Mouse (Mus musculus): ENCODE measurements at regions not wholly inside any gene's neighbourhood (a gene's known extent, or its start where the extent isn't known, plus 50 kb on each side); places are given as distances from the start of the nearest gene placed in this dataset.
"Not testable (repeated sequence)": the region's sequence is repeated elsewhere in the genome, so short reads cannot be mapped to it uniquely, and the experiment has no call there.

GRCm38 (mm10) chr4:67378632-67379031, 551.2 kb downstream of the Tlr4 start:
- Histone ChIP-seq H3K27me3 (replicated peaks; ENCODE audit: control insufficient read depth, insufficient read depth, low read length) (no peaks in the 10 kb centered on the region), H3K4me3 (ENCODE audit: low read length) (no peak overlapping the region), H3K4me1 (ENCODE audit: control insufficient read depth, insufficient read depth, low read depth, low read length) (no peaks in the 10 kb centered on the region), H3K9ac (ENCODE audit: low read depth, low read length) (no peak overlapping the region), H3K9me3 (ENCODE audit: control insufficient read depth, low read length) (no peaks in the 10 kb centered on the region), H3K4me2 (ENCODE audit: low read length) (no peak overlapping the region), H3K36me3 (ENCODE audit: control insufficient read depth, insufficient read depth, low read length) (no peaks in the 10 kb centered on the region), H3K27ac (ENCODE audit: low read depth, low read length) (no peak overlapping the region)
- WGBS = 95% methylated on average over 4 of the region's 4 CpGs
- no peak for ATAC-seq

- Histone ChIP-seq H3K36me3 (ENCODE audit: control insufficient read depth, insufficient read depth, low read length) (no peaks in the 10 kb centered on the region), H3K27me3 (replicated peaks; ENCODE audit: control insufficient read depth, insufficient read depth, low read length) (no peaks in the 10 kb centered on the region), H3K27ac (ENCODE audit: low read depth, low read length) (no peak overlapping the region), H3K4me2 (ENCODE audit: low read length) (no peak overlapping the region), H3K9ac (ENCODE audit: low read depth, low read length) (no peak overlapping the region), H3K9me3 (ENCODE audit: control insufficient read depth, low read length) (no peaks in the 10 kb centered on the region), H3K4me1 (ENCODE audit: control insufficient read depth, insufficient read depth, low read depth, low read length) (no peaks in the 10 kb centered on the region), H3K4me3 (ENCODE audit: low read length) (no peak overlapping the region)
- 84% methylated on average over 2 of the region's 2 CpGs for WGBS
- no peak for ATAC-seq
Measured at GRCm38 (mm10) chr4:67387834-67388233, 560.5 kb downstream of the Tlr4 start.

GRCm38 (mm10) chr4:67402977-67403376, 575.6 kb downstream of the Tlr4 start:
- no peaks in the 10 kb centered on the region for H3K9me3 ChIP-seq (ENCODE audit: control insufficient read depth, low read length)
- H3K4me3 ChIP-seq (ENCODE audit: low read length) = no peak overlapping the region
- ATAC-seq = no peak
- 84% methylated on average over 4 of the region's 4 CpGs for WGBS
- H3K36me3 ChIP-seq (ENCODE audit: control insufficient read depth, insufficient read depth, low read length) = no peaks in the 10 kb centered on the region
- no peaks in the 10 kb centered on the region for H3K27me3 ChIP-seq (replicated peaks; ENCODE audit: control insufficient read depth, insufficient read depth, low read length)
- no peaks in the 10 kb centered on the region for H3K4me1 ChIP-seq (ENCODE audit: control insufficient read depth, insufficient read depth, low read depth, low read length)
- H3K9ac ChIP-seq (ENCODE audit: low read depth, low read length) = no peak overlapping the region
- H3K4me2 ChIP-seq (ENCODE audit: low read length) = no peak overlapping the region
- H3K27ac ChIP-seq (ENCODE audit: low read depth, low read length) = no peak overlapping the region

GRCm38 (mm10) chr4:67424064-67424463, 596.7 kb downstream of the Tlr4 start:
- H3K4me2 ChIP-seq (ENCODE audit: low read length) = no peak overlapping the region
- WGBS = 69% methylated on average over 1 of the region's 1 CpGs
- no peaks in the 10 kb centered on the region for H3K4me1 ChIP-seq (ENCODE audit: control insufficient read depth, insufficient read depth, low read depth, low read length)
- H3K4me3 ChIP-seq (ENCODE audit: low read length) = no peak overlapping the region
- ATAC-seq = no peak
- H3K9ac ChIP-seq (ENCODE audit: low read depth, low read length) = no peak overlapping the region
- no peak overlapping the region for H3K27ac ChIP-seq (ENCODE audit: low read depth, low read length)
- H3K36me3 ChIP-seq (ENCODE audit: control insufficient read depth, insufficient read depth, low read length) = no peaks in the 10 kb centered on the region
- no peaks in the 10 kb centered on the region for H3K9me3 ChIP-seq (ENCODE audit: control insufficient read depth, low read length)
- H3K27me3 ChIP-seq (replicated peaks; ENCODE audit: control insufficient read depth, insufficient read depth, low read length) = no peaks in the 10 kb centered on the region

GRCm38 (mm10) chr4:67425712-67426111, 598.3 kb downstream of the Tlr4 start:
- Histone ChIP-seq H3K4me3 (ENCODE audit: low read length) (no peak overlapping the region), H3K36me3 (ENCODE audit: control insufficient read depth, insufficient read depth, low read length) (no peaks in the 10 kb centered on the region), H3K9me3 (ENCODE audit: control insufficient read depth, low read length) (no peaks in the 10 kb centered on the region), H3K27ac (ENCODE audit: low read depth, low read length) (no peak overlapping the region), H3K4me1 (ENCODE audit: control insufficient read depth, insufficient read depth, low read depth, low read length) (no peaks in the 10 kb centered on the region), H3K4me2 (ENCODE audit: low read length) (no peak overlapping the region), H3K9ac (ENCODE audit: low read depth, low read length) (no peak overlapping the region), H3K27me3 (replicated peaks; ENCODE audit: control insufficient read depth, insufficient read depth, low read length) (no peaks in the 10 kb centered on the region)
- ATAC-seq = no peak
- WGBS = 67% methylated on average over 6 of the region's 6 CpGs

- Histone ChIP-seq H3K9me3 (ENCODE audit: control insufficient read depth, low read length) (no peaks in the 10 kb centered on the region), H3K9ac (ENCODE audit: low read depth, low read length) (no peak overlapping the region), H3K27ac (ENCODE audit: low read depth, low read length) (no peak overlapping the region), H3K36me3 (ENCODE audit: control insufficient read depth, insufficient read depth, low read length) (no peaks in the 10 kb centered on the region), H3K4me1 (ENCODE audit: control insufficient read depth, insufficient read depth, low read depth, low read length) (no peaks in the 10 kb centered on the region), H3K4me3 (ENCODE audit: low read length) (no peak overlapping the region), H3K27me3 (replicated peaks; ENCODE audit: control insufficient read depth, insufficient read depth, low read length) (no peaks in the 10 kb centered on the region), H3K4me2 (ENCODE audit: low read length) (no peak overlapping the region)
- 80% methylated on average over 3 of the region's 3 CpGs for WGBS
- no peak for ATAC-seq
Measured at GRCm38 (mm10) chr4:67447835-67448234, 620.5 kb downstream of the Tlr4 start.

- WGBS = 95% methylated on average over 2 of the region's 2 CpGs
- not testable (repeated sequence) for H3K4me2 ChIP-seq (ENCODE audit: low read length); H3K36me3 ChIP-seq (ENCODE audit: control insufficient read depth, insufficient read depth, low read length); H3K9me3 ChIP-seq (ENCODE audit: control insufficient read depth, low read length); H3K9ac ChIP-seq (ENCODE audit: low read depth, low read length); H3K4me1 ChIP-seq (ENCODE audit: control insufficient read depth, insufficient read depth, low read depth, low read length); H3K27ac ChIP-seq (ENCODE audit: low read depth, low read length); ATAC-seq; H3K27me3 ChIP-seq (replicated peaks; ENCODE audit: control insufficient read depth, insufficient read depth, low read length); H3K4me3 ChIP-seq (ENCODE audit: low read length)
Measured at GRCm38 (mm10) chr4:67459871-67460270, 632.5 kb downstream of the Tlr4 start.

GRCm38 (mm10) chr4:67473034-67473433, 645.6 kb downstream of the Tlr4 start:
- Histone ChIP-seq H3K27ac (ENCODE audit: low read depth, low read length) (no peak overlapping the region), H3K9ac (ENCODE audit: low read depth, low read length) (no peak overlapping the region), H3K4me3 (ENCODE audit: low read length) (no peak overlapping the region), H3K27me3 (replicated peaks; ENCODE audit: control insufficient read depth, insufficient read depth, low read length) (no peaks in the 10 kb centered on the region), H3K4me2 (ENCODE audit: low read length) (no peak overlapping the region), H3K36me3 (ENCODE audit: control insufficient read depth, insufficient read depth, low read length) (no peaks in the 10 kb centered on the region), H3K4me1 (ENCODE audit: control insufficient read depth, insufficient read depth, low read depth, low read length) (no peaks in the 10 kb centered on the region), H3K9me3 (ENCODE audit: control insufficient read depth, low read length) (no peaks in the 10 kb centered on the region)
- no peak for ATAC-seq
- WGBS = 76% methylated on average over 1 of the region's 1 CpGs

GRCm38 (mm10) chr4:67477264-67477845, 650.0 kb downstream of the Tlr4 start:
- WGBS = 12% methylated on average over 6 of the region's 6 CpGs
- Histone ChIP-seq H3K4me3 (ENCODE audit: low read length) (no peak overlapping the region), H3K27ac (ENCODE audit: low read depth, low read length) (no peak overlapping the region), H3K9me3 (ENCODE audit: control insufficient read depth, low read length) (no peaks in the 10 kb centered on the region), H3K27me3 (replicated peaks; ENCODE audit: control insufficient read depth, insufficient read depth, low read length) (no peaks in the 10 kb centered on the region), H3K4me1 (ENCODE audit: control insufficient read depth, insufficient read depth, low read depth, low read length) (no peaks in the 10 kb centered on the region), H3K36me3 (ENCODE audit: control insufficient read depth, insufficient read depth, low read length) (no peaks in the 10 kb centered on the region), H3K4me2 (ENCODE audit: low read length) (no peak overlapping the region), H3K9ac (ENCODE audit: low read depth, low read length) (no peak overlapping the region)
- ATAC-seq = peak; percentile 93

GRCm38 (mm10) chr4:67478081-67478480, 650.7 kb downstream of the Tlr4 start:
- Histone ChIP-seq H3K9ac (ENCODE audit: low read depth, low read length) (no peak overlapping the region), H3K4me2 (ENCODE audit: low read length) (no peak overlapping the region), H3K4me1 (ENCODE audit: control insufficient read depth, insufficient read depth, low read depth, low read length) (no peaks in the 10 kb centered on the region), H3K27me3 (replicated peaks; ENCODE audit: control insufficient read depth, insufficient read depth, low read length) (no peaks in the 10 kb centered on the region), H3K27ac (ENCODE audit: low read depth, low read length) (no peak overlapping the region), H3K36me3 (ENCODE audit: control insufficient read depth, insufficient read depth, low read length) (no peaks in the 10 kb centered on the region), H3K9me3 (ENCODE audit: control insufficient read depth, low read length) (no peaks in the 10 kb centered on the region), H3K4me3 (ENCODE audit: low read length) (no peak overlapping the region)
- 35% methylated on average over 2 of the region's 2 CpGs for WGBS
- ATAC-seq = no peak
